Mouse (Mus musculus) E14TG2a.4 (cell line): Measurements from ENCODE around the gene Muc1.

Source experiments
- H3K27me3 ChIP-seq: 2 replicates; pipeline ENCODE4 v1.6.1; 2014; ENCODE audit warnings: low read length, control low read depth; ENCODE audit not compliant: insufficient read depth
- H3K36me3 ChIP-seq: 2 replicates; pipeline ENCODE4 v1.6.1; 2014; ENCODE audit warnings: low read length, control low read depth; ENCODE audit not compliant: insufficient read depth
- H3K4me1 ChIP-seq: replicated peaks from 2 replicates; pipeline ENCODE4 v1.6.1; 2014; ENCODE audit warnings: low read depth, low read length, control low read depth
- H3K4me3 ChIP-seq: replicated peaks from 2 replicates; pipeline ENCODE4 v1.5.1; 2014; ENCODE audit warnings: mild to moderate bottlenecking, low read length
- H3K9me3 ChIP-seq: 2 replicates; pipeline ENCODE4 v1.6.1; 2014; ENCODE audit warnings: low read length, control low read depth
- CTCF ChIP-seq: conservative IDR thresholded peaks from 2 replicates; pipeline ENCODE4 v1.5.1; 2014; ENCODE audit warnings: low read length
- NANOG ChIP-seq: IDR thresholded peaks from 2 replicates; pipeline ENCODE4 v1.6.1; 2014; ENCODE audit warnings: borderline replicate concordance, low read length, mixed read lengths
- POU5F1 ChIP-seq: IDR thresholded peaks from 2 replicates; pipeline ENCODE4 v1.6.1; 2014; ENCODE audit warnings: low read length, borderline replicate concordance

Muc1 gene

DNA sequence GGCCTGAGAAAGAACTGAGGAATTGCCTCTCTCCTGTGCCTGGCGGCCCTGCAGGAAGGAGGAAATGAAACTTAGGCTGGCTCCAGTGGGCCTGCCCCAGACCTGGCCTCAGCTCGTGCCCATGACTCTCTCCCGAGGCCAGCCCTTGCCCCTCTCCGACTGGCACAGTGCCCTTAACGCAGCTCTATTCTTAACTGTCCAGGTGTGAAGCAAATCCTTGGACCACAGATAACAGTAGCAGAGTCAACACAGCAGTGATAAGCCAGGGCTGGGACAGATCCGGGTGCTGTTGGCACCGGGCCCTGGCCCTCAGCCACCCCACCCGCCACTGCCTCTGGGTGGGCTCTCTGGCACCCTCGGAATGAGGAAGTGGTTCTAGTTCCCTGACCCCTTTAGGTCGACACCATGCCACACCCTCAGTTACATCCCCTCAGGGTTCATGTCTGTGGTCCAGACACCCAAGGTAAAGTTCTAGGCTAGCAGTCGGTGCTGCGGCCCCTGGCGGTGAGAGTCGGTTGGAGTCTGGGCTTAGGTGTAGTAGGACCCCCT, 4.8 kb downstream of the Muc1 start:
- Histone ChIP-seq H3K4me1 (peaks cover 87% of the 10 kb centered on the region), H3K4me3 (no peak overlapping the region), H3K27me3 (peaks cover 61% of the 10 kb centered on the region), H3K9me3 (no peaks in the 10 kb centered on the region), H3K36me3 (no peaks in the 10 kb centered on the region)
- TF ChIP-seq NANOG (no peak), CTCF (no peak), POU5F1 (no peak)

GRCm38 (mm10) chr3:89236516-89236915, 7.7 kb downstream of the Muc1 start:
- peak overlapping the region; percentile 20; the same call in 1 of the 2 replicates for H3K4me3 ChIP-seq
- H3K4me1 ChIP-seq, result peaks cover 73% of the 10 kb centered on the region
- H3K27me3 ChIP-seq, result peaks cover 64% of the 10 kb centered on the region
- no peaks in the 10 kb centered on the region for H3K36me3 ChIP-seq
- no peaks in the 10 kb centered on the region for H3K9me3 ChIP-seq
- TF ChIP-seq POU5F1, result no peak
- no peak for TF ChIP-seq CTCF
- TF ChIP-seq NANOG, result no peak

DNA sequence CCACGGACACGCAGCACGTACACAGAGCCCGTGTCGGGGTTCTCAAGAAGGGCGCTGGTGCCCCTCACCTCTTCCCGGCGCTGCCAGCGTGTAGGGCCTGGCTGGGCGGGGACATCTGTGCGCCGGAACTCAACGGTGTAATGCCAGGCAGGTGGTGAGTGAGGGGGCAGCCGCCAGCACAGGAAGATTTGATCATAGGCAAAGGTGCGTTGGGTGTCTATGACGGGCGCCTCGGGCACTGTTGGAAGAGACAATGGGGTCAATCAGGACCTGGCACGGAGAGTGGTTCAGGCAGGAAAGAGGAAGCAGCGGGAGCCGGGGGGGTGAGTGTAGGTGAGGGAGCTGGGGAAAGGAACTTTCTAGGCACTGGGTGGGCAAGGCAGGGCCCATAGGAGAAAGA, 8.8 kb downstream of the Muc1 start:
- Histone ChIP-seq H3K9me3 (no peaks in the 10 kb centered on the region), H3K27me3 (peaks cover 66% of the 10 kb centered on the region), H3K4me3 (peak overlapping the region; percentile 60), H3K36me3 (no peaks in the 10 kb centered on the region; the same call in 1 of the 2 replicates), H3K4me1 (peaks cover 62% of the 10 kb centered on the region)
- TF ChIP-seq POU5F1, result no peak
- TF ChIP-seq CTCF, result no peak
- no peak for TF ChIP-seq NANOG

GRCm38 (mm10) chr3:89238494-89238893, 9.6 kb downstream of the Muc1 start:
- Histone ChIP-seq H3K4me1 (peaks cover 58% of the 10 kb centered on the region), H3K36me3 (no peaks in the 10 kb centered on the region; the same call in 1 of the 2 replicates), H3K27me3 (peaks cover 66% of the 10 kb centered on the region), H3K9me3 (no peaks in the 10 kb centered on the region), H3K4me3 (peak overlapping the region; percentile 60)
- TF ChIP-seq POU5F1 (no peak), CTCF (no peak), NANOG (no peak)

DNA sequence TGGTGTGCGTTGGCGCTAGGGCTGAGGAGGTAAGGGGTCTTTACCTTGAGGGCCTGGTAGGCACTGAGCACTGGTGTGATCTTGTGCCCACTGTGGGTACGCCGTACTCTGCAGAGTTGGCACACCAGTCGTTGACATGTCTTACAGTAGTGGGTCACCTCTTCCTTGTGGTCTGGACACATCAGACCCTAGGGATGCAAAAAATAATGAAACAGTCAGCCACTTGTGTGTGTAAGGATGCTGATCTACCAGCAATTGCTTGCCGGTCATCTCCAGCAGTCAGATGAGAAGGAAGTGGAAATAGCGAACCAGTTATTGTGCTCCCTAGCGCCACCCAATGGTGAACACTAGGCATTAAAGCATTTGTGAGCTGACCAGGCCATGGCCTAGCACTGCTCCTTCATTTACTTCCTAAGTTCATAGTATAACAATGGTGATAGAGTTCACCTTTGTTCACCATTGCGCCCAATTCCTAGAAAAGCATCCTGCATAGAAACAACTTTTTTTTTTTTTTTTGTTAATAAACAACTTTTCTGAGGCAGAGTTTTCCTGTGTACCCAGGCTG, 13.6 kb downstream of the Muc1 start:
- Histone ChIP-seq H3K27me3 (peaks cover 61% of the 10 kb centered on the region), H3K4me1 (peaks cover 57% of the 10 kb centered on the region), H3K36me3 (peaks cover under 1% of the 10 kb centered on the region; the same call in 1 of the 2 replicates), H3K4me3 (no peak overlapping the region), H3K9me3 (no peaks in the 10 kb centered on the region)
- TF ChIP-seq CTCF, result peak; percentile 69
- no peak for TF ChIP-seq NANOG
- TF ChIP-seq POU5F1, result no peak

DNA sequence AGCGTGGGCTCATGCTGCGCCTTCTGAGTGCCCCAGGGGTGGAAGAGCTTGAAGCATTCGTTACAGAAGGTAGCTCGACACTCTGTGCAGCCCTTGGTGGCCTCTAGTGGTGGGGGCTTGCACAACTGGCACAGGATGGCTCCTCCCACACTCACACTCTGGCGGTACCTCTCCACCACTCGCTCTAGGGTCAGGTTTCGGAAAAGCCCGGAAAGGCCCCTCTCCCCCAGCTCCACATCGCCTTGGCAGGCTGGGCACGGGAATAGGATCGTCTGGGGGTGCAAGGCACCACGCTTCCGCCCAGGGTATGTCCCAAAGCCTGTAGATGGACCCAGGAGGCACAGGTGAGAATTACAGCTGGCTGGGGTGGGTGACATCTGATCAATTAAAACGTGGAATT, 14.8 kb downstream of the Muc1 start:
- peak overlapping the region; percentile 65 for H3K4me3 ChIP-seq
- H3K27me3 ChIP-seq, result peaks cover 49% of the 10 kb centered on the region
- TF ChIP-seq NANOG (no peak), CTCF (no peak; the same call in none of the 2 replicates)
- peaks cover 56% of the 10 kb centered on the region for H3K4me1 ChIP-seq
- H3K9me3 ChIP-seq, result no peaks in the 10 kb centered on the region
- peaks cover 13% of the 10 kb centered on the region for H3K36me3 ChIP-seq

DNA sequence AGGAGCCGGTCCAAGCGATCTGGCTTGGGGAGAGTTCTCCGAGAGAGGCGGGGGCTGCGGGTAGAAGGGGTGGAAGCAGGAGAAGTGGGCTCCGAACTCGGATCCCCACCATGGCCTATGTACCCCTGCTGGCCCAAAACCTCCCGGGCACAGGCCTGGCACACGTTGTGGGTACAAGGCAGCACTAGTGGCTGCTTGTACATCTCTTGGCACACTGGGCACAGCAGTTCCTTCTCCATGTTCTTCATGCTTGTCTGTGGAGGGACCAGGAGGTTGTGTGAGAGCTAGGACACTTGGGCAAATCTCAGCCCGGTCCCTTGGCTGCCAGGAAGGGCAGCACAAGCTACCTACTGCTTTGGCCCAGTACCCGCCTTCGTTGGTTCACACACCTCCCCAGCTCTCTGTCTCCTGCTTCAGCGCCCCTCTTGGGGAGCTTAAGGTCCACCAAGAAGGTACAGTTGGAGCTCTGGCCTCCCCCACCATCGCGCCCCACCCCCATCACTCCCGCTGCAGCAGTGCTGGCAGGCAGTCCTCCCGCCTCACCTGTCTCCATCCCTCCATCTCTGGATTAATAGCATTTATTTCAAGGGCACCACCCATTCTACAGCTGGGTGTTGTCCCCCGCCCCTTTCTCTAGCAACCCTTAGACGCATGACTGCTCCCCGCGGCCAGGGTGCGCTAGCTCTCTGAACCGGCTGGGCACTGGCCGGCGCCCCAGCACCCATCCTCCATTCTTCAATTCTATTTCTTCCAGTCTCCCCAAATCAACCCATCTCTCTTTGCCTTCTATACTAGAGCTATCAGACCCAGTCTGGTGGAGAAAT, 15.5 kb downstream of the Muc1 start:
- Histone ChIP-seq H3K4me3 (peak overlapping the region; percentile 65), H3K9me3 (no peaks in the 10 kb centered on the region), H3K4me1 (peaks cover 52% of the 10 kb centered on the region), H3K27me3 (peaks cover 42% of the 10 kb centered on the region), H3K36me3 (peaks cover 20% of the 10 kb centered on the region)
- TF ChIP-seq CTCF (no peak), NANOG (no peak), POU5F1 (no peak)

- no peaks in the 10 kb centered on the region for H3K9me3 ChIP-seq
- no peak for TF ChIP-seq NANOG
- no peak for TF ChIP-seq CTCF
- TF ChIP-seq POU5F1, result no peak
- H3K4me3 ChIP-seq, result peak overlapping the region; percentile 90
- peaks cover 24% of the 10 kb centered on the region for H3K36me3 ChIP-seq
- peaks cover 35% of the 10 kb centered on the region for H3K27me3 ChIP-seq
- peaks cover 59% of the 10 kb centered on the region for H3K4me1 ChIP-seq
Measured at GRCm38 (mm10) chr3:89244982-89245687, 16.3 kb downstream of the Muc1 start.
